In genomic region chrX:37085665-37086064, GRCm38 (mm10) we compare ENCODE assay signal across 9 mouse cellular contexts. TPM values are rescaled to one million over a fixed set of nuclear protein-coding genes. Genes with fewer than 3 reads are reported as not detected.
A peak's percentile ranks its signal among the peaks of the same experiment; 100 is the strongest.
DNase-seq lines count a peak whose midpoint lies in the region; ATAC-seq and TF ChIP-seq lines count a peak whose summit lies in the region.
"Had no signal": no experiment of that assay in that cellular context is flagged by ENCODE, and none has a peak within 500 bp of the region (broad histone marks: within the 10 kb centered on the region; RNA-seq: fewer than 3 reads in every experiment).

No protein-coding gene starts in this region.

- H3K27ac ChIP-seq in kidney, embryonic 14.5 days (ENCODE audit: low read depth, low read length) = peak overlapping the region; percentile 92; the same call in 1 of the 2 replicates
- peak overlapping the region; percentile 86 for H3K27ac ChIP-seq in hindbrain, postnatal 0 days
- peak overlapping the region; percentile 83 for H3K27ac ChIP-seq in midbrain, embryonic 14.5 days (replicated peaks; ENCODE audit: low read depth, low read length)

- no peaks in the 10 kb centered on the region for H3K9me3 ChIP-seq in kidney, embryonic 14.5 days (ENCODE audit: control insufficient read depth, low read length)
- no peaks in the 10 kb centered on the region for H3K9me3 ChIP-seq in hindbrain, postnatal 0 days (ENCODE audit: low read length)
- no peaks in the 10 kb centered on the region for H3K9me3 ChIP-seq in midbrain, embryonic 14.5 days (ENCODE audit: control insufficient read depth, low read length)

- no peak for DNase-seq in kidney, adult 11 months
- peak; percentile 9 for DNase-seq in hindbrain, postnatal 0 days (ENCODE audit: low spot score)
- DNase-seq in midbrain, embryonic 14.5 days = no peak
- no peak for DNase-seq in ovary, postnatal 36 days (ENCODE audit: low spot score)
- no peak for DNase-seq in gastrocnemius, postnatal 4 days (ENCODE audit: low spot score in 2 of 2)

- peak overlapping the region; percentile 59 for H3K4me3 ChIP-seq in kidney, embryonic 14.5 days (ENCODE audit: low read length)
- peak overlapping the region; percentile 51 for H3K4me3 ChIP-seq in hindbrain, postnatal 0 days (ENCODE audit: low read length)
- H3K4me3 ChIP-seq in midbrain, embryonic 14.5 days (replicated peaks; ENCODE audit: low read depth, low read length) = peak overlapping the region; percentile 53

- no peaks in the 10 kb centered on the region for H3K27me3 ChIP-seq in kidney, embryonic 14.5 days (ENCODE audit: control insufficient read depth, insufficient read depth, low read length)
- H3K27me3 ChIP-seq in hindbrain, postnatal 0 days (ENCODE audit: insufficient read depth, low read length) = no peaks in the 10 kb centered on the region
- H3K27me3 ChIP-seq in midbrain, embryonic 14.5 days (ENCODE audit: control insufficient read depth, insufficient read depth, low read length) = no peaks in the 10 kb centered on the region

- no peak overlapping the region for H3K9ac ChIP-seq in kidney, embryonic 14.5 days (ENCODE audit: low read depth, low read length)
- peak overlapping the region; percentile 61 for H3K9ac ChIP-seq in hindbrain, postnatal 0 days (replicated peaks; ENCODE audit: low read length)
- H3K9ac ChIP-seq in midbrain, embryonic 14.5 days (replicated peaks; ENCODE audit: low read length) = 0 out of 2 replicates have a peak overlapping the region, but pooled peaks have one; percentile 23

- no peak for ATAC-seq in kidney, embryonic 14.5 days (ENCODE audit: low FRiP score, low TSS enrichment)
- peak; percentile 19; the same call in 1 of the 2 replicates for ATAC-seq in common myeloid progenitor, adult 5-6 weeks (replicated peaks; ENCODE audit: low read depth, poor library complexity, severe bottlenecking)
- peak; percentile 55 for ATAC-seq in hindbrain, postnatal 0 days
- no peak; the same call in 1 of the 2 replicates for ATAC-seq in midbrain, embryonic 14.5 days (ENCODE audit: low FRiP score, low TSS enrichment)
- no peak for ATAC-seq in frontal cortex, adult (ENCODE audit: low TSS enrichment)

- peaks cover 15% of the 10 kb centered on the region; the same call in 1 of the 2 replicates for H3K36me3 ChIP-seq in kidney, embryonic 14.5 days (ENCODE audit: control insufficient read depth, insufficient read depth, low read length)
- no peaks in the 10 kb centered on the region for H3K36me3 ChIP-seq in hindbrain, postnatal 0 days (ENCODE audit: insufficient read depth, low read length)
- H3K36me3 ChIP-seq in midbrain, embryonic 14.5 days (ENCODE audit: control insufficient read depth, insufficient read depth, low read length) = peaks cover 13% of the 10 kb centered on the region

- 28% methylated on average over 9 of the region's 9 CpGs for WGBS in kidney, embryonic 14.5 days
- 31% methylated on average over 9 of the region's 9 CpGs for WGBS in hindbrain, postnatal 0 days
- 22% methylated on average over 9 of the region's 9 CpGs for WGBS in midbrain, embryonic 14.5 days

- no peaks in the 10 kb centered on the region for H3K4me1 ChIP-seq in kidney, embryonic 14.5 days (ENCODE audit: control insufficient read depth, insufficient read depth, low read length)
- H3K4me1 ChIP-seq in hindbrain, postnatal 0 days (ENCODE audit: insufficient read depth, low read length) = no peaks in the 10 kb centered on the region
- peaks cover 4% of the 10 kb centered on the region; the same call in 1 of the 2 replicates for H3K4me1 ChIP-seq in midbrain, embryonic 14.5 days (ENCODE audit: control insufficient read depth, insufficient read depth, low read length)

- no peak for TF ChIP-seq CTCF in hindbrain, postnatal 0 days (IDR thresholded peaks at IDR 0.05; ENCODE audit: low read depth)

- peak overlapping the region; percentile 23 for H3K4me2 ChIP-seq in kidney, embryonic 14.5 days (replicated peaks; ENCODE audit: low read depth, low read length)
- peak overlapping the region; percentile 62 for H3K4me2 ChIP-seq in hindbrain, postnatal 0 days (ENCODE audit: low read depth, low read length)
- H3K4me2 ChIP-seq in midbrain, embryonic 14.5 days (ENCODE audit: low read length) = peak overlapping the region; percentile 48

RNA-seq across cellular contexts. Expression of gene Rpl39, which starts 0.5 kb away (rescaled TPM):
- polyA plus RNA-seq in kidney, embryonic 14.5 days (2014; fragmentation: Nextera tagmentation; extraction: Ambion mirVana) = 608 and 939 TPM in 2 replicates
- total RNA-seq in common myeloid progenitor, adult 5-6 weeks (2017) = 5,370 and 6,793 TPM in 2 replicates
- total RNA-seq in hindbrain, postnatal 0 days (2014; rRNA removed) = 99.1 and 125 TPM in 2 replicates
- polyA plus RNA-seq in hindbrain, postnatal 0 days (2015; fragmentation: Nextera tagmentation; extraction: Ambion mirVana) = 351 and 371 TPM in 2 replicates
- 348 and 369 TPM in 2 replicates for polyA plus RNA-seq in midbrain, embryonic 14.5 days (2014; fragmentation: Nextera tagmentation; extraction: Ambion mirVana)
- total RNA-seq in gastrocnemius, postnatal 4 days (2021) = 100 to 1,000 TPM; 697 to 727 TPM

RNA-seq across cellular contexts. Expression of gene Upf3b, which starts 24.5 kb away (rescaled TPM):
- polyA plus RNA-seq in kidney, embryonic 14.5 days (2014; fragmentation: Nextera tagmentation; extraction: Ambion mirVana) = 27.4 and 33.8 TPM in 2 replicates
- total RNA-seq in common myeloid progenitor, adult 5-6 weeks (2017) = 59.5 and 65.3 TPM in 2 replicates
- 6.8 and 7.9 TPM in 2 replicates for total RNA-seq in hindbrain, postnatal 0 days (2014; rRNA removed)
- 22.8 and 25.9 TPM in 2 replicates for polyA plus RNA-seq in hindbrain, postnatal 0 days (2015; fragmentation: Nextera tagmentation; extraction: Ambion mirVana)
- 26.6 and 28.8 TPM in 2 replicates for polyA plus RNA-seq in midbrain, embryonic 14.5 days (2014; fragmentation: Nextera tagmentation; extraction: Ambion mirVana)
- total RNA-seq in gastrocnemius, postnatal 4 days (2021) = 10 to 100 TPM; 10.9 to 14.7 TPM

RNA-seq across cellular contexts. Expression of gene Sowahd, which starts 37.0 kb away (rescaled TPM):
- not detected in 2 replicates for polyA plus RNA-seq in kidney, embryonic 14.5 days (2014; fragmentation: Nextera tagmentation; extraction: Ambion mirVana)
- not detected in 2 replicates for total RNA-seq in common myeloid progenitor, adult 5-6 weeks (2017)
- total RNA-seq in hindbrain, postnatal 0 days (2014; rRNA removed) = not detected in 2 replicates
- 0.09 TPM in 1 of 2 replicates, not detected in the other for polyA plus RNA-seq in hindbrain, postnatal 0 days (2015; fragmentation: Nextera tagmentation; extraction: Ambion mirVana)
- polyA plus RNA-seq in midbrain, embryonic 14.5 days (2014; fragmentation: Nextera tagmentation; extraction: Ambion mirVana) = not detected in 2 replicates
- under 1 TPM in 1 of 2 experiments, not detected in 1; 0.34 TPM for total RNA-seq in gastrocnemius, postnatal 4 days (2021)
- polyA plus RNA-seq: Patski had no signal

RNA-seq across cellular contexts. Expression of gene Nkap, which starts 40.9 kb away (rescaled TPM):
- polyA plus RNA-seq in kidney, embryonic 14.5 days (2014; fragmentation: Nextera tagmentation; extraction: Ambion mirVana) = 21.1 and 21.5 TPM in 2 replicates
- 47.3 and 57.4 TPM in 2 replicates for total RNA-seq in common myeloid progenitor, adult 5-6 weeks (2017)
- 19.1 and 19.9 TPM in 2 replicates for total RNA-seq in hindbrain, postnatal 0 days (2014; rRNA removed)
- 21.1 and 21.6 TPM in 2 replicates for polyA plus RNA-seq in hindbrain, postnatal 0 days (2015; fragmentation: Nextera tagmentation; extraction: Ambion mirVana)
- polyA plus RNA-seq in midbrain, embryonic 14.5 days (2014; fragmentation: Nextera tagmentation; extraction: Ambion mirVana) = 27.1 and 29.4 TPM in 2 replicates
- total RNA-seq in gastrocnemius, postnatal 4 days (2021) = 10 to 100 TPM; 11.2 to 12.5 TPM

Comparison
In these comparisons a context has a peak if more than half of its experiments do, and no peak if none do; other contexts are left out.
1. ATAC-seq: peak in common myeloid progenitor, adult 5-6 weeks (single experiment) and hindbrain, postnatal 0 days (single experiment); none in kidney, embryonic 14.5 days (single experiment), midbrain, embryonic 14.5 days (single experiment) and frontal cortex, adult (single experiment).
2. Peak in every context shown above with its lines, with median percentiles within 50 percentile points of each other: H3K27ac ChIP-seq, H3K4me2 ChIP-seq and H3K4me3 ChIP-seq.